Mouse (Mus musculus): ENCODE measurements around the gene Tbcc.

DNA sequence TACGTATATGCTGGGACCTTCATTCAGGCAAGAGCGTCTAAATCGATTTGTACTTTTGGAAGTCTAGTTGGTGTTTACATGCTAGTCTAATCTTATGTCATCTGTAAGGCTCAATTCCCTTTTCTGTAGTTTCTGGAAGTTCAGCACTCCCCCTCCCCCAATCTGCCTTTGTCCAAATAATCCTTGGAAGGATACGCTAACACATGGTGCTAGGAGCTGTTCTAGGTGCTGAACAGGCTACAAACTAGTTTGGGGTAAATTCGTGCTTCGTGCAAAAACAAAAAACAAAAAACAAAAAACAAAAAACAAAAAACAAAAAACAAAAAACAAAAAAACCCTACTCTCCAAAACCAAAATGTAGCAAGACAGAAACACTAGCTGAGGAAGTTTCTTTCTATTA lies 30.4 kb downstream of the Tbcc start:
- TF ChIP-seq CHD1 (IDR thresholded peaks at IDR 0.05; ENCODE audit: low read depth, low read length) (no peak), USF1 (IDR thresholded peaks at IDR 0.05; ENCODE audit: low read depth, low read length) (no peak), MAX (IDR thresholded peaks at IDR 0.05; ENCODE audit: low read length) (no peak), ELF1 (IDR thresholded peaks at IDR 0.05; ENCODE audit: low read depth, low read length) (no peak)
